Mouse (Mus musculus): ENCODE measurements around the gene Olfr456.
A peak's percentile ranks its signal among the peaks of the same experiment; 100 is the strongest.
"Not testable (repeated sequence)": the region's sequence is repeated elsewhere in the genome, so short reads cannot be mapped to it uniquely, and the experiment has no call there.

The Olfr456 gene

GRCm38 (mm10) chr6:42487114-42487513 lies at the start of gene Olfr456:
TSS of gene Olfr456 (minus strand) at chr6:42487214.
- no peak for DNase-seq

GRCm38 (mm10) chr6:42513461-42513860 lies 26.4 kb upstream of the Olfr456 start:
- DNase-seq = no peak

GRCm38 (mm10) chr6:42509311-42509710 lies 22.3 kb upstream of the Olfr456 start:
- DNase-seq = no peak

GRCm38 (mm10) chr6:42503478-42503877 lies 16.5 kb upstream of the Olfr456 start:
- peak; percentile 2 for DNase-seq

- DNase-seq = no peak
Measured at GRCm38 (mm10) chr6:42489731-42490130, 2.7 kb upstream of the Olfr456 start.

GRCm38 (mm10) chr6:42484633-42485032 lies 2.4 kb downstream of the Olfr456 start:
- DNase-seq = no peak

- no peak for DNase-seq
Measured at GRCm38 (mm10) chr6:42476235-42476634, 10.8 kb downstream of the Olfr456 start, which contains the start of gene Olfr457. TSS of gene Olfr457 (minus strand) at chr6:42476335.

- DNase-seq = not testable (repeated sequence)
Measured at GRCm38 (mm10) chr6:42471298-42471697, 15.7 kb downstream of the Olfr456 start.

GRCm38 (mm10) chr6:42470542-42470941 lies 16.5 kb downstream of the Olfr456 start:
- no peak for DNase-seq

- no peak for DNase-seq
Measured at GRCm38 (mm10) chr6:42465096-42465495, 21.9 kb downstream of the Olfr456 start, which contains the start of gene Olfr458. TSS of gene Olfr458 (minus strand) at chr6:42465196.

GRCm38 (mm10) chr6:42447381-42447780 lies 39.6 kb downstream of the Olfr456 start:
- DNase-seq = no peak

GRCm38 (mm10) chr6:42444491-42444890 lies 42.5 kb downstream of the Olfr456 start:
- no peak for DNase-seq

GRCm38 (mm10) chr6:42441395-42441794 lies 45.6 kb downstream of the Olfr456 start:
- DNase-seq = no peak

Data from kidney, adult 9 months (tissue).